Mouse (Mus musculus) left cerebral cortex, postnatal 4 days (tissue): ENCODE results near the gene Gm20388. TPM values are rescaled to one million over a fixed set of nuclear protein-coding genes. Genes with fewer than 3 reads are reported as not detected.

Source experiments
- DNase-seq: peaks from one replicate; pipeline ENCODE4 v3.0.0-alpha.2; 2022
- intact Hi-C: fragments of 180-260 bp; cut with DNase I; formaldehyde crosslinking; loops from one replicate; pipeline ENCODE4 v1.15.1; 2025
- total RNA-seq, 2 experiments: library from RNA; stranded (reverse); gene quantifications; 2 replicates each; pipeline ENCODE4 v1.2.3; 2021

Gm20388 gene
- total RNA-seq, 2 experiments from 2014 or later = 6.5 to 12.8 TPM

- intact Hi-C loops = no loop called here
- DNase-seq = peak; percentile 65
Observed at GRCm38 (mm10) chr8:120294982-120295870, 384.6 kb downstream of the Gm20388 start.

GRCm38 (mm10) chr8:120297000-120297399 lies 386.4 kb downstream of the Gm20388 start:
- intact Hi-C loops = no loop called here
- DNase-seq = no peak

GRCm38 (mm10) chr8:120298601-120299532 lies 388.2 kb downstream of the Gm20388 start:
- DNase-seq = peak; percentile 56
- intact Hi-C loops = no loop called here

- intact Hi-C loops = loop anchor here (5.0 kb wide), 1 partner anchor 237 kb away; no protein-coding TSS in a partner anchor
- peak; percentile 88 for DNase-seq
Observed at GRCm38 (mm10) chr8:120300601-120301141, 390.0 kb downstream of the Gm20388 start.

- DNase-seq = peak; percentile 61
- intact Hi-C loops = loop anchor here (5.0 kb wide), 1 partner anchor 234 kb away; no protein-coding TSS in a partner anchor
Observed at GRCm38 (mm10) chr8:120302941-120303675, 392.5 kb downstream of the Gm20388 start.

- DNase-seq = peak; percentile 78
- intact Hi-C loops = loop anchor here (5.0 kb wide), 1 partner anchor 233 kb away; no protein-coding TSS in a partner anchor
Observed at GRCm38 (mm10) chr8:120304097-120304496, 393.5 kb downstream of the Gm20388 start.

GRCm38 (mm10) chr8:120305800-120306385 lies 395.3 kb downstream of the Gm20388 start:
- peak; percentile 66 for DNase-seq
- intact Hi-C loops = no loop called here

- DNase-seq = peak; percentile 77
- intact Hi-C loops = no loop called here
Observed at GRCm38 (mm10) chr8:120307103-120307502, 396.5 kb downstream of the Gm20388 start.

GRCm38 (mm10) chr8:120307528-120307927 lies 396.9 kb downstream of the Gm20388 start:
- no peak for DNase-seq
- intact Hi-C loops = no loop called here

GRCm38 (mm10) chr8:120308131-120308530 lies 397.5 kb downstream of the Gm20388 start:
- DNase-seq = peak; percentile 60
- intact Hi-C loops = no loop called here

- intact Hi-C loops = no loop called here
- peak; percentile 76 for DNase-seq
Observed at GRCm38 (mm10) chr8:120308553-120308952, 397.9 kb downstream of the Gm20388 start.

GRCm38 (mm10) chr8:120309326-120309725 lies 398.7 kb downstream of the Gm20388 start:
- intact Hi-C loops = no loop called here

GRCm38 (mm10) chr8:120310063-120310462 lies 399.4 kb downstream of the Gm20388 start:
- intact Hi-C loops = no loop called here
- no peak for DNase-seq

More at GRCm38 (mm10) chr8:120309326-120309725, 398.7 kb downstream of the Gm20388 start:
- DNase-seq = peak; percentile 94

GRCm38 (mm10) chr8:120312452-120312851 lies 401.8 kb downstream of the Gm20388 start:
- no peak for DNase-seq

GRCm38 (mm10) chr8:120313674-120314073 lies 403.0 kb downstream of the Gm20388 start:
- DNase-seq = peak; percentile 52
- intact Hi-C loops = no loop called here

More at GRCm38 (mm10) chr8:120312452-120312851, 401.8 kb downstream of the Gm20388 start:
- intact Hi-C loops = no loop called here

- no peak for DNase-seq
- intact Hi-C loops = no loop called here
Observed at GRCm38 (mm10) chr8:120314932-120315331, 404.3 kb downstream of the Gm20388 start.

- DNase-seq = no peak
- intact Hi-C loops = no loop called here
Observed at GRCm38 (mm10) chr8:120315644-120316043, 405.0 kb downstream of the Gm20388 start.

- DNase-seq = no peak
- intact Hi-C loops = no loop called here
Observed at GRCm38 (mm10) chr8:120316707-120317106, 406.1 kb downstream of the Gm20388 start.

- DNase-seq = peak; percentile 86
- intact Hi-C loops = no loop called here
Observed at GRCm38 (mm10) chr8:120317118-120317824, 406.6 kb downstream of the Gm20388 start.
